Mouse (Mus musculus): ENCODE measurements around the gene Id3. TPM values are rescaled to one million over a fixed set of nuclear protein-coding genes. Genes with fewer than 3 reads are reported as not detected.

Gene Id3
- polyA plus RNA-seq, 1 experiment from 2014 or later, result 140 TPM

Other genes with a start within 250 kb of the Id3 start
- gene Cnr2, start 248.1 kb upstream of the Id3 start, polyA plus RNA-seq (2014; fragmentation: Nextera tagmentation; extraction: Ambion mirVana), result 0.17 TPM in 1 of 2 replicates, not detected in the other
- gene Fuca1, start 222.8 kb upstream of the Id3 start, polyA plus RNA-seq (2014; fragmentation: Nextera tagmentation; extraction: Ambion mirVana), result 57.4 and 62.7 TPM in 2 replicates
- 57.6 and 61.0 TPM in 2 replicates for gene Hmgcl, start 197.0 kb upstream of the Id3 start, polyA plus RNA-seq (2014; fragmentation: Nextera tagmentation; extraction: Ambion mirVana)
- gene Gale, start 179.8 kb upstream of the Id3 start, polyA plus RNA-seq (2014; fragmentation: Nextera tagmentation; extraction: Ambion mirVana), result 31.8 and 42.5 TPM in 2 replicates
- 201 and 236 TPM in 2 replicates for gene Lypla2, start 170.9 kb upstream of the Id3 start, polyA plus RNA-seq (2014; fragmentation: Nextera tagmentation; extraction: Ambion mirVana)
- gene Pithd1, start 156.2 kb upstream of the Id3 start, polyA plus RNA-seq (2014; fragmentation: Nextera tagmentation; extraction: Ambion mirVana), result 62.6 and 70.0 TPM in 2 replicates
- gene Eloa, start 121.7 kb upstream of the Id3 start, polyA plus RNA-seq (2014; fragmentation: Nextera tagmentation; extraction: Ambion mirVana), result 25.0 and 33.8 TPM in 2 replicates
- 312 and 346 TPM in 2 replicates for gene Rpl11, start 90.1 kb upstream of the Id3 start, polyA plus RNA-seq (2014; fragmentation: Nextera tagmentation; extraction: Ambion mirVana)
- 1.2 and 1.7 TPM in 2 replicates for gene E2f2, start 28.9 kb downstream of the Id3 start, polyA plus RNA-seq (2014; fragmentation: Nextera tagmentation; extraction: Ambion mirVana)
- gene Asap3, start 62.9 kb downstream of the Id3 start, polyA plus RNA-seq (2014; fragmentation: Nextera tagmentation; extraction: Ambion mirVana), result 1.8 and 3.4 TPM in 2 replicates
- gene Tcea3, start 104.2 kb downstream of the Id3 start, polyA plus RNA-seq (2014; fragmentation: Nextera tagmentation; extraction: Ambion mirVana), result 0.18 and 1.2 TPM in 2 replicates
- gene Zfp46, start 141.2 kb downstream of the Id3 start, polyA plus RNA-seq (2014; fragmentation: Nextera tagmentation; extraction: Ambion mirVana), result 31.1 and 47.7 TPM in 2 replicates
- 152 and 207 TPM in 2 replicates for gene Hnrnpr, start 167.4 kb downstream of the Id3 start, polyA plus RNA-seq (2014; fragmentation: Nextera tagmentation; extraction: Ambion mirVana)

All from midbrain, embryonic 14.5 days (tissue).